Mouse (Mus musculus): ENCODE results near the gene Npsr1. TPM values are rescaled to one million over a fixed set of nuclear protein-coding genes. Genes with fewer than 3 reads are reported as not detected.
A peak's percentile ranks its signal among the peaks of the same experiment; 100 is the strongest.

Npsr1 gene
- polyA plus RNA-seq, 1 experiment from 2014 or later = not detected

GRCm38 (mm10) chr9:24280498-24281287, 182.9 kb downstream of the Npsr1 start:
- WGBS = 88% methylated on average over 2 of the region's 2 CpGs

GRCm38 (mm10) chr9:24282617-24283016, 184.8 kb downstream of the Npsr1 start:
- Histone ChIP-seq H3K4me1 (no peaks in the 10 kb centered on the region), H3K9me3 (no peaks in the 10 kb centered on the region), H3K27me3 (no peaks in the 10 kb centered on the region), H3K4me2 (no peak overlapping the region), H3K4me3 (replicated peaks) (no peak overlapping the region), H3K36me3 (replicated peaks) (no peaks in the 10 kb centered on the region), H3K9ac (no peak overlapping the region), H3K27ac (no peak overlapping the region)
- WGBS = 90% methylated on average over 3 of the region's 3 CpGs
- no peak for ATAC-seq (ENCODE audit: low FRiP score)

More at GRCm38 (mm10) chr9:24280498-24281287, 182.9 kb downstream of the Npsr1 start:
- Histone ChIP-seq H3K4me1 (no peaks in the 10 kb centered on the region), H3K9ac (no peak overlapping the region), H3K4me3 (replicated peaks) (no peak overlapping the region), H3K27me3 (no peaks in the 10 kb centered on the region), H3K27ac (no peak overlapping the region), H3K4me2 (no peak overlapping the region), H3K36me3 (replicated peaks) (no peaks in the 10 kb centered on the region), H3K9me3 (no peaks in the 10 kb centered on the region)
- no peak for ATAC-seq (ENCODE audit: low FRiP score)

GRCm38 (mm10) chr9:24283071-24283470, 185.3 kb downstream of the Npsr1 start:
- H3K36me3 ChIP-seq (replicated peaks) = no peaks in the 10 kb centered on the region
- 69% methylated on average over 2 of the region's 2 CpGs for WGBS
- H3K4me3 ChIP-seq (replicated peaks) = no peak overlapping the region
- no peaks in the 10 kb centered on the region for H3K4me1 ChIP-seq
- no peak overlapping the region for H3K4me2 ChIP-seq
- no peaks in the 10 kb centered on the region for H3K27me3 ChIP-seq
- H3K9me3 ChIP-seq = no peaks in the 10 kb centered on the region
- H3K27ac ChIP-seq = no peak overlapping the region
- no peak for ATAC-seq (ENCODE audit: low FRiP score)
- H3K9ac ChIP-seq = no peak overlapping the region

- Histone ChIP-seq H3K27me3 (no peaks in the 10 kb centered on the region), H3K36me3 (replicated peaks) (no peaks in the 10 kb centered on the region), H3K4me1 (no peaks in the 10 kb centered on the region), H3K9ac (no peak overlapping the region), H3K27ac (no peak overlapping the region), H3K4me3 (replicated peaks) (no peak overlapping the region), H3K4me2 (no peak overlapping the region), H3K9me3 (no peaks in the 10 kb centered on the region)
- ATAC-seq (ENCODE audit: low FRiP score) = no peak
Measured at GRCm38 (mm10) chr9:24283536-24283935, 185.7 kb downstream of the Npsr1 start.

DNA sequence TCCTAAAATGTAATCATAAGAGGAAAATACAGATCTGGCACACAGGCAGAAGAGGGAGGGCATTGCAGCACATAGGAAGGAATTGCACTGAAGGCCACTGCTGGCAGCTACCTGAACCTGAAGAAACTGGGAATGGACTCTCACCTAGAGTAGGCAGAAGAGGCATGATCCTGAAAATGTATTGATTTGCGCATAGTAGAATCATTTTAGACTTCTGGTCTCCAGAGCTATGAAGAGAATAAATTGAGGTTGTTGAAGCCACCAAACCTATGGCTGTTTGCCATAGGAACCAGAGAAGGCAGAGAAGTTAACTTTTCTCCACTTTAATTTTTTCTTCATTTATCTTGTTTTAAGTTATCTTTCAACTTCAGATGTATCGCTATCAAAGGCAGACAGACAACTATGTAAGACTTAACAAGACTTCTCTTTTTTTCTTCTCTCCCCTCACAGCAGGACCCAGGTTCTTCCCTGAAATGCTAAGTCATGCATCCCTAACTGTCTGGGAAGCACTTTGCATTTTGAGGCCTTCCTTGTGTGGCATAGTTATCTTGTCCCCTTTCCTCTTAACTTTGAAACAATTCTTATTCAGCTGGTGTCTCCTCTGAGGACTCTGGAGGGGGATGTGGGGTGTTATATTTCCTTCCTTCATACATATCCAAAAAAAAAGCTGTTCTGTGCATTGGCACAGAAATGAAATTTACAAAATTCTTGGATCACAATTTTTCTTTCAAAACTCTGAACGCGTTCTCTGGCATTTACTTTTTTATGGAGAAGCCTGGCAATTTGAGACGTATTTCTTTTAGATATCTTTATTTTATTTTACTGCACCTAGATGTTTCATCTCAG, 186.7 kb downstream of the Npsr1 start:
- H3K9me3 ChIP-seq = no peaks in the 10 kb centered on the region
- WGBS = 91% methylated on average over 5 of the region's 5 CpGs
- no peak for ATAC-seq (ENCODE audit: low FRiP score)
- no peak overlapping the region for H3K4me3 ChIP-seq (replicated peaks)
- H3K9ac ChIP-seq = no peak overlapping the region
- H3K27ac ChIP-seq = no peak overlapping the region
- no peak overlapping the region for H3K4me2 ChIP-seq
- no peaks in the 10 kb centered on the region for H3K36me3 ChIP-seq (replicated peaks)
- H3K27me3 ChIP-seq = no peaks in the 10 kb centered on the region
- no peaks in the 10 kb centered on the region for H3K4me1 ChIP-seq

- H3K9me3 ChIP-seq = no peaks in the 10 kb centered on the region
- no peak overlapping the region for H3K4me3 ChIP-seq (replicated peaks)
- no peak overlapping the region for H3K4me2 ChIP-seq
Measured at GRCm38 (mm10) chr9:24285419-24285818, 187.6 kb downstream of the Npsr1 start.

GRCm38 (mm10) chr9:24291385-24291784, 193.6 kb downstream of the Npsr1 start:
- Histone ChIP-seq H3K4me2 (no peak overlapping the region), H3K36me3 (replicated peaks) (no peaks in the 10 kb centered on the region), H3K27me3 (no peaks in the 10 kb centered on the region; the same call in 1 of the 2 replicates), H3K9ac (no peak overlapping the region), H3K27ac (no peak overlapping the region), H3K4me3 (replicated peaks) (no peak overlapping the region), H3K4me1 (peaks cover 5% of the 10 kb centered on the region), H3K9me3 (no peaks in the 10 kb centered on the region)
- WGBS = 34% methylated on average over 6 of the region's 6 CpGs
- 0 out of 2 replicates have a peak, but pooled peaks have one; percentile 6 for ATAC-seq (ENCODE audit: low FRiP score)

More at GRCm38 (mm10) chr9:24285419-24285818, 187.6 kb downstream of the Npsr1 start:
- Histone ChIP-seq H3K36me3 (replicated peaks) (no peaks in the 10 kb centered on the region), H3K9ac (no peak overlapping the region), H3K4me1 (no peaks in the 10 kb centered on the region), H3K27ac (no peak overlapping the region), H3K27me3 (no peaks in the 10 kb centered on the region)
- ATAC-seq (ENCODE audit: low FRiP score) = no peak
- WGBS = 86% methylated on average over 5 of the region's 5 CpGs

GRCm38 (mm10) chr9:24293252-24293959, 195.6 kb downstream of the Npsr1 start:
- no peaks in the 10 kb centered on the region; the same call in 1 of the 2 replicates for H3K27me3 ChIP-seq
- WGBS = 34% methylated on average over 12 of the region's 12 CpGs
- no peak overlapping the region for H3K4me2 ChIP-seq
- H3K36me3 ChIP-seq (replicated peaks) = no peaks in the 10 kb centered on the region
- no peak for ATAC-seq (ENCODE audit: low FRiP score)
- H3K9me3 ChIP-seq = no peaks in the 10 kb centered on the region
- H3K27ac ChIP-seq = no peak overlapping the region
- H3K4me3 ChIP-seq (replicated peaks) = no peak overlapping the region
- no peak overlapping the region for H3K9ac ChIP-seq
- H3K4me1 ChIP-seq = peaks cover 5% of the 10 kb centered on the region

DNA sequence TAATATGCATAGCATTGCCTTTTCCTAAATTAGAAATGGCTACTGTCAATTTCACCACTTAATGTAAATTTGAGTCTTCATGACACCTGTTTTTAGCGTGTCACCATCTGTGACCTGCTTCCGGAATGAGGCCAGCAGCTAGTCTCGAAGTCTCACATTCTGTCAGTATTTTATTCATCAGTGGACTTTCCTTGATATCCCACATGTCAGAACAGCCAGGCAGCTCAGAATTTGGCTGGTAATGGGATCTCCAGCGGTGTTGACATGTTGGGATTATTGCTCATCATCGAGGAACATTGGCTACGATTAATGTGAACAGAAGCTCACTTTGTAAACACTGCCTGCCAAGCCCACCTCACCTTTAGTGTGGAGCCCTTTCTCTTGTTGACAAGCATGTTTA, 205.1 kb downstream of the Npsr1 start:
- H3K27ac ChIP-seq = no peak overlapping the region
- 96% methylated on average over 6 of the region's 6 CpGs for WGBS
- no peak overlapping the region for H3K9ac ChIP-seq
- no peaks in the 10 kb centered on the region for H3K27me3 ChIP-seq
- H3K4me2 ChIP-seq = no peak overlapping the region
- peaks cover 5% of the 10 kb centered on the region; the same call in 1 of the 2 replicates for H3K4me1 ChIP-seq
- H3K9me3 ChIP-seq = no peaks in the 10 kb centered on the region
- no peaks in the 10 kb centered on the region for H3K36me3 ChIP-seq (replicated peaks)
- H3K4me3 ChIP-seq (replicated peaks) = no peak overlapping the region
- no peak for ATAC-seq (ENCODE audit: low FRiP score)

DNA sequence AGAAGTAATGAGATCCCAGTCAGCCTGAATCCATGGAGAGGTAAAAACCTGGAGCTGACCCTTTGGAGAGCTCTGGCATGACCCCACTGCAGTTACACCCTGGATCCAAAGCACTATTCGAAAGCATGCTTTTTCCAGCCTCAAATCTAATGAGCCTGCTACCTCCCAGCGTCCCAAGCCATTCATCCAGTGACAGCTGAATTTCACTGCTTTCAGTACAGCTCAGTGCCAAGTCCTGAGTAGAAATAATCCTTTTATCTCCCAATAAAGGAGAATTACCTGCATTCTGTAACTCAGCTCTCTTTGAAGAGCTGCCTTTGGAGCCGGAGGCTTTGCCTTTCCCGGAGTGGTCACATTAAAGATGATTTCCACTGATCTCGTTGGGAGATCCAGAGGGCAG, 209.2 kb downstream of the Npsr1 start:
- Histone ChIP-seq H3K9ac (no peak overlapping the region), H3K4me1 (peaks cover 5% of the 10 kb centered on the region; the same call in 1 of the 2 replicates), H3K9me3 (no peaks in the 10 kb centered on the region), H3K4me2 (no peak overlapping the region), H3K36me3 (replicated peaks) (no peaks in the 10 kb centered on the region), H3K27me3 (no peaks in the 10 kb centered on the region), H3K27ac (no peak overlapping the region), H3K4me3 (replicated peaks) (no peak overlapping the region)
- WGBS = 3% methylated on average over 5 of the region's 5 CpGs
- ATAC-seq (ENCODE audit: low FRiP score) = no peak; the same call in 1 of the 2 replicates

- WGBS = 54% methylated on average over 3 of the region's 3 CpGs
- ATAC-seq (ENCODE audit: low FRiP score) = no peak
- no peaks in the 10 kb centered on the region for H3K9me3 ChIP-seq
Measured at GRCm38 (mm10) chr9:24307400-24307799, 209.6 kb downstream of the Npsr1 start.

DNA sequence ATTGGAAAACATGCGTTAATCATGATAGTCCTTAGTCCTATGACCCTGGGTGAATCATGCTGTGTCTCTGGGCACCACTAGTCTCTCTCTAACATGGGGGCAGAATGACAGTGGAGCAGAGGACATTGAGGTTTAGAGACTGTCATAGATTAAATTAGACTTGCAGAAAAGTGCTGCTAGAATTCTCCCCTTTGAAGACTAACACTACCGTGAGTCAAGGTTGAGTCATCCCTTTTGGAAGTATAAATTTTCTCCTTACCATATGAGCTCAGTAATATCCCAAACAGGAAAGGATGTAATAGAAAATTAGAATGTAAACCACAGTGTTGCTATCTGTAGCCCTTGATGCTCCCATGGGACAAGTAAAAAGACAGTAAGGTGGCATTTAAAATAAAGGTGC, 218.0 kb downstream of the Npsr1 start:
- Histone ChIP-seq H3K4me3 (replicated peaks) (no peak overlapping the region), H3K9ac (no peak overlapping the region), H3K27ac (no peak overlapping the region), H3K27me3 (no peaks in the 10 kb centered on the region), H3K9me3 (no peaks in the 10 kb centered on the region), H3K4me1 (no peaks in the 10 kb centered on the region), H3K36me3 (replicated peaks) (no peaks in the 10 kb centered on the region), H3K4me2 (no peak overlapping the region)
- 87% methylated on average over 2 of the region's 2 CpGs for WGBS
- no peak for ATAC-seq (ENCODE audit: low FRiP score)

More at GRCm38 (mm10) chr9:24307400-24307799, 209.6 kb downstream of the Npsr1 start:
- Histone ChIP-seq H3K4me1 (peaks cover 5% of the 10 kb centered on the region; the same call in 1 of the 2 replicates), H3K4me2 (no peak overlapping the region), H3K27ac (no peak overlapping the region), H3K36me3 (replicated peaks) (no peaks in the 10 kb centered on the region), H3K4me3 (replicated peaks) (no peak overlapping the region), H3K9ac (no peak overlapping the region), H3K27me3 (no peaks in the 10 kb centered on the region)

Data from forebrain, embryonic 12.5 days (tissue).